Mouse (Mus musculus) liver, adult 2 months (tissue): Measurements from ENCODE around the gene Fam171a1. TPM values are rescaled to one million over a fixed set of nuclear protein-coding genes. Genes with fewer than 3 reads are reported as not detected.

Source experiments
- DNase-seq: peaks from one replicate; pipeline ENCODE4 v3.0.0-alpha.2; 2011; ENCODE audit warnings: low read depth, low spot score; ENCODE audit errors: extremely low read depth
- H3K27ac ChIP-seq: fragments of 200-500 bp; replicated peaks from 2 replicates; pipeline ENCODE4 v1.5.1; 2012; ENCODE audit warnings: low read depth, mild to moderate bottlenecking, control low read depth, inconsistent platforms, low read length; ENCODE audit not compliant: insufficient read depth
- H3K27me3 ChIP-seq: fragments of 200-500 bp; 2 replicates; pipeline ENCODE4 v1.6.1; 2012; ENCODE audit warnings: mild to moderate bottlenecking, moderate library complexity, low read length, inconsistent platforms; ENCODE audit not compliant: control insufficient read depth, insufficient read depth
- H3K36me3 ChIP-seq: fragments of 200-500 bp; 2 replicates; pipeline ENCODE4 v1.6.1; 2012; ENCODE audit warnings: low read length, inconsistent platforms; ENCODE audit not compliant: control insufficient read depth, insufficient read depth
- H3K4me1 ChIP-seq: fragments of 200-500 bp; 2 replicates; pipeline ENCODE4 v1.6.1; 2011; ENCODE audit warnings: low read length; ENCODE audit not compliant: control insufficient read depth, insufficient read depth
- H3K4me3 ChIP-seq: fragments of 200-500 bp; 2 replicates; pipeline ENCODE4 v1.5.1; 2011; ENCODE audit warnings: low read depth, mild to moderate bottlenecking, control low read depth, low read length, moderate library complexity; ENCODE audit not compliant: insufficient read depth
- H3K79me2 ChIP-seq: fragments of 200-500 bp; 2 replicates; pipeline ENCODE4 v1.6.1; 2012; ENCODE audit warnings: inconsistent platforms, mild to moderate bottlenecking, low read length, moderate library complexity; ENCODE audit not compliant: control insufficient read depth, insufficient read depth
- H3K9ac ChIP-seq: fragments of 200-500 bp; 2 replicates; pipeline ENCODE4 v1.6.1; 2012; ENCODE audit warnings: low read depth, mild to moderate bottlenecking, control low read depth, inconsistent platforms, low read length
- CTCF ChIP-seq: fragments of 200-500 bp; IDR thresholded peaks from 2 replicates; pipeline ENCODE4 v1.5.1; 2011; ENCODE audit warnings: low read depth, low read length, control low read depth
- POLR2A ChIP-seq: fragments of 200-500 bp; IDR thresholded peaks from 2 replicates; pipeline ENCODE4 v1.6.1; 2011; ENCODE audit warnings: low read length, control low read depth; ENCODE audit not compliant: insufficient read depth; ENCODE audit errors: extremely low read depth
- WGBS: fragments of 180-500 bp; shearing (Covaris S2); methylation state at CpG from one replicate; pipeline ENCODE4 v1.1.7; 2018; 5-methylcytosine and 5-hydroxymethylcytosine counted together
- polyA plus RNA-seq: library from polyadenylated mRNA; depleted of rRNA; stranded (reverse); fragments of >200 nt; gene quantifications from 2 replicates; pipeline ENCODE4 v1.2.3, GENCODE M21; 2012; rRNA removed
- total RNA-seq: library from RNA; depleted of rRNA; stranded (reverse); fragments of >200 nt; gene quantifications from 2 replicates; pipeline ENCODE4 v1.2.3, GENCODE M21; 2014; rRNA removed

The Fam171a1 gene
- total and polyA plus RNA-seq, 2 experiments: 2.2 to 3.8 TPM

DNA sequence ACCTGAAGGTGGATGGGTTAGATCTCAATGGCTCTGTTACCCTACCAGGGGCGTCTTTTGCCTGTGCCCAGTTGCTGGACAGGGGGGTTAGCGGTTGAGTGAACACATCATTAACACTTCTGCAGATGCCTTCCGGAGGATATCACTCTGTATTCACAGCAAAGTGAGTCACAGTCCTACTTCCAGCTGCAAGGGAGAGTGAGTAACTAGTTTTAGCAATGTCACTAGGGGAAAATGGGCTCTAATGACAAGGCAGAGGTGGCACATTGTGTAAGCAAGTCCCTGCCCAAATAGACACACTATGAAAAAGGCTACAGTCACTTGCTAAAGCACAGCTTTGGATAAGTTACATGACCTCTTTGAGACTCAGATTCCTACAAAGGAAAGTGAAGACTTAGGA lies 152.4 kb downstream of the Fam171a1 start:
- WGBS: 90% methylated on average over 3 of the region's 3 CpGs
- Histone ChIP-seq H3K27me3 (no peaks in the 10 kb centered on the region), H3K4me1 (no peaks in the 10 kb centered on the region), H3K4me3 (no peak overlapping the region), H3K36me3 (no peaks in the 10 kb centered on the region), H3K9ac (no peak overlapping the region), H3K79me2 (no peaks in the 10 kb centered on the region), H3K27ac (no peak overlapping the region)
- DNase-seq: no peak
- TF ChIP-seq POLR2A (no peak), CTCF (no peak)

DNA sequence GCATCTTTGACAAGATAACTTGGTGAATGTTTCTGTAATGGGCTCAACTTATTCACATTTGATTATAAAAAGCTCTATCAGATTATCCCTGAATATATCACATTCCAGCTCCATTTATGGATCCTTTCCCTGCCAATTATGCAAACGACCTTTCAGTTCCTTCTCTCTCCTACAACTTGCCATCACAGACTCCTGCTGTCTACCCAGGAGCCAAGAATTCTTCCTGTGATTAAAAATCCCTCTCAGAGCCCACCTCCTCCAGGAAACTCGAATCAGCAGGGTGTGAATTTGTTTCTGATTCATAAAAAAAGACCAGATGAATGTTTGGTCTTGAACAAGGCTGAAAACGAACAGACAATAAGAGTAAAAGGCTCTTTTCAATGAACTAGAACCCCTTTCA lies 153.9 kb downstream of the Fam171a1 start:
- 35% methylated on average over 3 of the region's 3 CpGs for WGBS
- no peaks in the 10 kb centered on the region for H3K27me3 ChIP-seq
- H3K79me2 ChIP-seq: no peaks in the 10 kb centered on the region
- no peak for TF ChIP-seq CTCF
- no peak overlapping the region for H3K4me3 ChIP-seq
- no peak overlapping the region for H3K9ac ChIP-seq
- H3K4me1 ChIP-seq: no peaks in the 10 kb centered on the region
- no peak for DNase-seq
- no peak overlapping the region for H3K27ac ChIP-seq
- H3K36me3 ChIP-seq: no peaks in the 10 kb centered on the region

DNA sequence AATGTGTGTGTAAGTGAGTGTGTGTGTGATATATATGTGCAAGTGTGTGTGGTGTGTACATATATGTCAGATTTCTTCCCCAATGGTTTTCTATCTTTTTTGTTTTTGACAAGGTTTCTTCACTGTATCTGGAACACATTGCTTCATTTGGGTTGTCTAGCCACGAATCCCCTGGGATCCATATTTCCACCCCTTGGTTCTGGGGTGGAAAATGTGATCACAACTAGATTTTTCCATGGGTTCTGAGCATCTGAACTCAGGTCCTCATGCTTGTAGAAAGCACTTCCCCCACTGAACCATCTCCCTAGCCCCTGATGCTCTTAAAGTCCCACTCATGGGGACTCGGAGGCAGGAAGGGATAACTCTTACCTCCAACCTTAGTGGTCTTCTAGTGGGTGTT lies 159.3 kb downstream of the Fam171a1 start:
- Histone ChIP-seq H3K4me3 (no peak overlapping the region), H3K36me3 (no peaks in the 10 kb centered on the region), H3K27ac (no peak overlapping the region), H3K27me3 (no peaks in the 10 kb centered on the region), H3K79me2 (no peaks in the 10 kb centered on the region), H3K4me1 (no peaks in the 10 kb centered on the region), H3K9ac (no peak overlapping the region)
- WGBS: 83% methylated on average over 2 of the region's 2 CpGs
- TF ChIP-seq CTCF (no peak), POLR2A (no peak)
- DNase-seq: no peak

DNA sequence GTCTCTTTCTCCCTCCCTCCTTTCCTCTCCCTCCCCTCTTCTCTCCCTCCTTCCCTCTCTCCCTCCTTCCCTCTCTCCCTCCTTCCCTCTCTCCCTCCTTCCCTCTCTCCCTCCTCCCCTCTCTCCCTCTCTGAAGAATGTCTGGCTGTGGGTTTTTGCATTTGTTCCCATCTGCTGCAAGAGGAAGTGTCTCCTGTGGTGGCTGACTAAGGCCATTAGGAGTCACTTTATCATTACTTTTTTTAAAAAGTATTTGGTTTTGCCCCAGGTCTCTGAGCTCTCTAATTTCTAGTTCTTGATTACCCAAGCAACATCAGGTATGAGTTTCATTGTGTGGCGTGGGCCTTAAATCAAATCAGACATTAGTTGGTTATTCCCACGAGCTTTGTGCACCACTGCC lies 162.1 kb downstream of the Fam171a1 start:
- Histone ChIP-seq H3K27me3 (no peaks in the 10 kb centered on the region), H3K4me1 (no peaks in the 10 kb centered on the region), H3K4me3 (no peak overlapping the region), H3K9ac (no peak overlapping the region), H3K36me3 (no peaks in the 10 kb centered on the region), H3K79me2 (no peaks in the 10 kb centered on the region), H3K27ac (no peak overlapping the region)
- WGBS: 82% methylated on average over 2 of the region's 2 CpGs
- no peak for TF ChIP-seq CTCF
- TF ChIP-seq POLR2A: no peak
- no peak for DNase-seq

Other genes with a start within 250 kb of the Fam171a1 start
- gene Nmt2, start 170.0 kb downstream of the Fam171a1 start, total RNA-seq: 13.2 and 16.4 TPM in 2 replicates
- 5.1 and 5.4 TPM in 2 replicates for gene Nmt2, start 170.0 kb downstream of the Fam171a1 start, polyA plus RNA-seq
- 2.6 and 3.4 TPM in 2 replicates for gene Rpp38, start 218.4 kb downstream of the Fam171a1 start, total RNA-seq
- gene Rpp38, start 218.4 kb downstream of the Fam171a1 start, polyA plus RNA-seq: 1.9 and 2.3 TPM in 2 replicates
- not detected in 2 replicates for gene Acbd7, start 221.9 kb downstream of the Fam171a1 start, total RNA-seq
- gene Acbd7, start 221.9 kb downstream of the Fam171a1 start, polyA plus RNA-seq: not detected in 2 replicates